Mouse (Mus musculus) liver, adult 2 months (tissue): ENCODE measurements around the gene Pfas.

ENCODE experiments used
- CTCF ChIP-seq: fragments of 200-500 bp; IDR thresholded peaks from 2 replicates; pipeline ENCODE4 v1.5.1; 2011; ENCODE audit warnings: low read depth, low read length, control low read depth
- POLR2A ChIP-seq: fragments of 200-500 bp; IDR thresholded peaks from 2 replicates; pipeline ENCODE4 v1.6.1; 2011; ENCODE audit warnings: low read length, control low read depth; ENCODE audit not compliant: insufficient read depth; ENCODE audit errors: extremely low read depth

- TF ChIP-seq POLR2A, result no peak
- no peak for TF ChIP-seq CTCF
Measured at GRCm38 (mm10) chr11:68957971-68958370, 50.3 kb downstream of the Pfas start.
